18 mouse cellular contexts compared by ENCODE assay signal in genomic region chr5:119228691-119229090, GRCm38 (mm10).
"Had no signal": no experiment of that assay in that cellular context is flagged by ENCODE, and none has a peak within 500 bp of the region (broad histone marks: within the 10 kb centered on the region; RNA-seq: fewer than 3 reads in every experiment).

No protein-coding gene starts in this region.

- DNase-seq: lung, adult 18-20 months; lung, embryonic 14.5 days; lung, postnatal 10 days; retina, postnatal 1 day; right cerebral cortex, adult 18-20 months; right cerebral cortex, postnatal 25 days; right cerebral cortex, postnatal 4 days; spleen, adult 18-20 months; thymus, adult 2 months; thymus, postnatal 25 days; thymus, postnatal 4 days had no signal

- H3K27ac ChIP-seq: macrophage; midbrain, embryonic 13.5 days; midbrain, embryonic 15.5 days; neural tube, embryonic 12.5 days; stomach, embryonic 15.5 days; stomach, postnatal 0 days had no signal

- H3K27me3 ChIP-seq: megakaryocyte, embryonic 14.5 days; midbrain, embryonic 13.5 days; midbrain, embryonic 15.5 days; neural tube, embryonic 12.5 days; stomach, embryonic 15.5 days had no signal

- H3K36me3 ChIP-seq: midbrain, embryonic 13.5 days; midbrain, embryonic 15.5 days; neural tube, embryonic 12.5 days; stomach, embryonic 15.5 days had no signal

- H3K4me3 ChIP-seq: megakaryocyte, embryonic 14.5 days; midbrain, embryonic 13.5 days; midbrain, embryonic 15.5 days; neural tube, embryonic 12.5 days; stomach, embryonic 15.5 days had no signal

- H3K4me1 ChIP-seq: megakaryocyte, embryonic 14.5 days; midbrain, embryonic 13.5 days; midbrain, embryonic 15.5 days; neural tube, embryonic 12.5 days; stomach, embryonic 15.5 days had no signal

- H3K9me3 ChIP-seq: midbrain, embryonic 13.5 days; midbrain, embryonic 15.5 days; neural tube, embryonic 12.5 days; stomach, embryonic 15.5 days had no signal
